Mouse (Mus musculus): ENCODE results near the gene Pknox1.

- no peak for TF ChIP-seq CTCF (conservative IDR thresholded peaks at IDR 0.05; ENCODE audit: insufficient read depth, insufficient read length, low read depth, low read length)
- TF ChIP-seq POLR2A (IDR thresholded peaks at IDR 0.05; ENCODE audit: low read depth, low read length): no peak
These were observed 77.8 kb downstream of the Pknox1 start for GRCm38 (mm10) chr17:31642331-31642730.

All from kidney, adult 2 months (tissue).